Mouse (Mus musculus) frontal cortex, postnatal 14 days (tissue): ENCODE measurements around the gene Pth1r.

Experiments
- DNase-seq, 2 experiments: peaks; one replicate each; pipeline ENCODE4 v3.0.0; 2022; ENCODE audit warnings: low spot score in 2 of 2

Pth1r gene

GRCm38 (mm10) chr9:110716775-110717174, 30.2 kb downstream of the Pth1r start:
- DNase-seq, result peak in 1 of 2 experiments; percentile 57

- no peak for DNase-seq
Measured at GRCm38 (mm10) chr9:110715426-110715825, 31.5 kb downstream of the Pth1r start.

- DNase-seq, result no peak
Measured at GRCm38 (mm10) chr9:110713389-110713788, 33.6 kb downstream of the Pth1r start.

- no peak for DNase-seq
Measured at GRCm38 (mm10) chr9:110712545-110712944, 34.4 kb downstream of the Pth1r start.

- DNase-seq, result no peak
Measured at GRCm38 (mm10) chr9:110711996-110712395, 34.9 kb downstream of the Pth1r start.

- no peak for DNase-seq
Measured at GRCm38 (mm10) chr9:110711532-110711931, 35.4 kb downstream of the Pth1r start.

GRCm38 (mm10) chr9:110709640-110710258, 37.2 kb downstream of the Pth1r start:
- peak; percentile 78 to 79 for DNase-seq

- DNase-seq, result no peak
Measured at GRCm38 (mm10) chr9:110706784-110707183, 40.2 kb downstream of the Pth1r start.

- no peak for DNase-seq
Measured at GRCm38 (mm10) chr9:110703951-110704350, 43.0 kb downstream of the Pth1r start.

GRCm38 (mm10) chr9:110702848-110703247, 44.1 kb downstream of the Pth1r start:
- no peak for DNase-seq

GRCm38 (mm10) chr9:110701114-110702032, 45.6 kb downstream of the Pth1r start:
- no peak for DNase-seq

- DNase-seq, result no peak
Measured at GRCm38 (mm10) chr9:110699574-110699973, 47.4 kb downstream of the Pth1r start.

- DNase-seq, result no peak
Measured at GRCm38 (mm10) chr9:110697465-110697864, 49.5 kb downstream of the Pth1r start.

- no peak for DNase-seq
Measured at GRCm38 (mm10) chr9:110696427-110696826, 50.5 kb downstream of the Pth1r start.

GRCm38 (mm10) chr9:110695165-110695755, 51.7 kb downstream of the Pth1r start:
- no peak for DNase-seq

- DNase-seq, result no peak
Measured at GRCm38 (mm10) chr9:110689261-110689779, 57.6 kb downstream of the Pth1r start.

- no peak for DNase-seq
Measured at GRCm38 (mm10) chr9:110687846-110688245, 59.1 kb downstream of the Pth1r start.

GRCm38 (mm10) chr9:110687061-110687460, 59.9 kb downstream of the Pth1r start:
- DNase-seq, result no peak

GRCm38 (mm10) chr9:110686472-110686871, 60.5 kb downstream of the Pth1r start:
- DNase-seq, result no peak

- no peak for DNase-seq
Measured at GRCm38 (mm10) chr9:110685591-110685990, 61.4 kb downstream of the Pth1r start.

- no peak for DNase-seq
Measured at GRCm38 (mm10) chr9:110685187-110685586, 61.8 kb downstream of the Pth1r start.

- DNase-seq, result peak in 1 of 2 experiments; percentile 40
Measured at GRCm38 (mm10) chr9:110684100-110684831, 62.7 kb downstream of the Pth1r start.
